Mouse (Mus musculus): ENCODE data around the gene Cxcl3. TPM values are rescaled to one million over a fixed set of nuclear protein-coding genes. Genes with fewer than 3 reads are reported as not detected.

The Cxcl3 gene
- not detected for polyA plus RNA-seq (2014; fragmentation: Illumina TruSeq; extraction: RNeasy Lipid Tissue Mini Kit (QIAGEN cat#74804); ENCODE audit: low replicate concordance)

GRCm38 (mm10) chr5:90785659-90786588 is at the start of gene Cxcl3:
Gene Cxcl3, plus strand, starts transcription at chr5:90786103.

DNA sequence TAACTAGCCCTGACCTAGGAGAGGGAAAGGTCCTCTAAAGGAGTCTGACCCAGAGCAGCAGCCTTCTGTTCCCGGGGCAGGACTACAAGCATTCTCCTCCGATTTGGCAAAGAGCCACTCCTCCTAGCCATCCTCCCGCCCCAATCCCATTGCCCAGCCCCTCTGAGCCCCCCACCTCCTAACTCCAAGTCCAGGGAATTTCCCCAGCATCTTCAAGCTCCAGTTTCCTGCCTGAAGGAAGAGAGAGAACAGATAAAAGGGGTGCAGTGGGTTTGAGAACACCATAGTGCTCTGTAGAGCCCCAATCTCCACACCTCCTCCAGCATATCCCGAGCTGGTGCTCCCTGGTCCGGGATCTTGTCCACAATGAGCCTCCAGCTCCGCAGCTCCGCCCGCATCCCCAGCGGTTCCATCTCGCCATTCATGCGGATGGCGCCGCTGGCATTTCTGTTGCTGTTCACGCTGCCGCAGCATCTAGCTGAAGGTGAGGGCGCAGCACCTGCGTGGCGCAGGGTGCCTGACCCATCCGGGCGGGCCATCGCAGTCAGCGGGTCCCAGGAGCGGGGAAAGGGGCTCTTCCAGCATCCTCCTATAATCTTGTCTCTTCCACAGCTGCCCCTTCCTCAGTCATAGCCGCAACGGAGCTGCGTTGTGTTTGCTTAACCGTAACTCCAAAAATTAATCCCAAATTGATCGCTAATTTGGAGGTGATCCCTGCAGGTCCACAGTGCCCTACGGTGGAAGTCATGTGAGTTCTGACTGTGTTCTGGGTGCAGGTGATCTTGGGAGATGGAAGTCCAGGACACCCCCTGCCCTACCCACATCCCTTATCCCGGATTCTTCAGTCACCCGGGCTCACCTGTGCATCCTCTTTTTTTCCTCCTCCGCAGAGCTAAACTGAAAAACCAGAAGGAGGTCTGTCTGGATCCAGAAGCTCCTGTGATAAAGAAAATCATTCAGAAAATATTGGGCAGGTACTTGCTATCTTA is 26.5 kb upstream of the Cxcl3 start, which contains the start of gene Cxcl5:
Gene Cxcl5 (plus strand): TSS at position 284 of the 989 bp plus-strand sequence.

GRCm38 (mm10) chr5:90768218-90768617 is 17.7 kb upstream of the Cxcl3 start, which contains the start of gene Ppbp:
Gene Ppbp, plus strand, starts transcription at chr5:90768518.

GRCm38 (mm10) chr5:90771880-90772653 is 13.8 kb upstream of the Cxcl3 start, which contains the start of gene Pf4:
Gene Pf4, plus strand, starts transcription at chr5:90772435.

GRCm38 (mm10) chr5:90794195-90794625 is 8.3 kb downstream of the Cxcl3 start, which contains the start of gene Cxcl15:
Gene Cxcl15, plus strand, starts transcription at chr5:90794534.

Other genes starting within 250 kb of the Cxcl3 start
- gene 5830473C10Rik, start 225.0 kb upstream of the Cxcl3 start, polyA plus RNA-seq (2014; fragmentation: Illumina TruSeq; extraction: RNeasy Lipid Tissue Mini Kit (QIAGEN cat#74804); ENCODE audit: low replicate concordance): not detected
- gene Rassf6, start 145.4 kb upstream of the Cxcl3 start, polyA plus RNA-seq (2014; fragmentation: Illumina TruSeq; extraction: RNeasy Lipid Tissue Mini Kit (QIAGEN cat#74804); ENCODE audit: low replicate concordance): 53.5 TPM
- gene Cxcl5, start 26.7 kb upstream of the Cxcl3 start, polyA plus RNA-seq (2014; fragmentation: Illumina TruSeq; extraction: RNeasy Lipid Tissue Mini Kit (QIAGEN cat#74804); ENCODE audit: low replicate concordance): 3.7 TPM
- 0.41 TPM for gene Ppbp, start 17.6 kb upstream of the Cxcl3 start, polyA plus RNA-seq (2014; fragmentation: Illumina TruSeq; extraction: RNeasy Lipid Tissue Mini Kit (QIAGEN cat#74804); ENCODE audit: low replicate concordance)
- gene Pf4, start 13.7 kb upstream of the Cxcl3 start, polyA plus RNA-seq (2014; fragmentation: Illumina TruSeq; extraction: RNeasy Lipid Tissue Mini Kit (QIAGEN cat#74804); ENCODE audit: low replicate concordance): 7.8 TPM
- 2.3 TPM for gene Cxcl15, start 8.4 kb downstream of the Cxcl3 start, polyA plus RNA-seq (2014; fragmentation: Illumina TruSeq; extraction: RNeasy Lipid Tissue Mini Kit (QIAGEN cat#74804); ENCODE audit: low replicate concordance)
- gene Cxcl1, start 105.1 kb downstream of the Cxcl3 start, polyA plus RNA-seq (2014; fragmentation: Illumina TruSeq; extraction: RNeasy Lipid Tissue Mini Kit (QIAGEN cat#74804); ENCODE audit: low replicate concordance): 0.85 TPM
- gene Cxcl2, start 117.8 kb downstream of the Cxcl3 start, polyA plus RNA-seq (2014; fragmentation: Illumina TruSeq; extraction: RNeasy Lipid Tissue Mini Kit (QIAGEN cat#74804); ENCODE audit: low replicate concordance): 1.2 TPM
- 39.7 TPM for gene Mthfd2l, start 145.0 kb downstream of the Cxcl3 start, polyA plus RNA-seq (2014; fragmentation: Illumina TruSeq; extraction: RNeasy Lipid Tissue Mini Kit (QIAGEN cat#74804); ENCODE audit: low replicate concordance)
- not detected for gene Epgn, start 241.4 kb downstream of the Cxcl3 start, polyA plus RNA-seq (2014; fragmentation: Illumina TruSeq; extraction: RNeasy Lipid Tissue Mini Kit (QIAGEN cat#74804); ENCODE audit: low replicate concordance)

Measured in small intestine, adult 10 weeks (tissue).